Mouse (Mus musculus) intestine, postnatal 0 days (tissue): ENCODE data around the gene Map2k7. TPM values are rescaled to one million over a fixed set of nuclear protein-coding genes. Genes with fewer than 3 reads are reported as not detected.
A peak's percentile ranks its signal among the peaks of the same experiment; 100 is the strongest.

Experiments used
- ATAC-seq: fragments of 200-750 bp; cut with Nextera tagmentation; 2 replicates; pipeline ENCODE4 v1.8.0; 2017; ENCODE audit warnings: mild to moderate bottlenecking, moderate TSS enrichment, moderate library complexity
- H3K27ac ChIP-seq: fragments of 300-500 bp; sonication (generic); 2 replicates; pipeline ENCODE4 v1.5.1; 2014; ENCODE audit warnings: mild to moderate bottlenecking, low read depth, low read length, moderate library complexity
- H3K27me3 ChIP-seq: fragments of 300-500 bp; sonication (generic); replicated peaks from 2 replicates; pipeline ENCODE4 v1.6.1; 2014; ENCODE audit warnings: low read length, mixed read lengths; ENCODE audit not compliant: control insufficient read depth, insufficient read depth
- H3K36me3 ChIP-seq: fragments of 300-500 bp; sonication (generic); 2 replicates; pipeline ENCODE4 v1.6.1; 2014; ENCODE audit warnings: mild to moderate bottlenecking, moderate library complexity; ENCODE audit not compliant: control insufficient read depth, insufficient read depth
- H3K4me1 ChIP-seq: fragments of 300-500 bp; sonication (generic); replicated peaks from 2 replicates; pipeline ENCODE4 v1.6.1; 2014; ENCODE audit warnings: antibody characterized with exemption, low read length, mixed read lengths; ENCODE audit not compliant: control insufficient read depth, insufficient read depth
- H3K4me2 ChIP-seq: fragments of 300-500 bp; sonication (generic); replicated peaks from 2 replicates; pipeline ENCODE4 v1.6.1; 2014; ENCODE audit warnings: low read depth, mild to moderate bottlenecking, moderate library complexity
- H3K4me3 ChIP-seq: fragments of 300-500 bp; sonication (generic); 2 replicates; pipeline ENCODE4 v1.5.1; 2014; ENCODE audit warnings: low read depth, low read length
- H3K9ac ChIP-seq: fragments of 300-500 bp; sonication (generic); 2 replicates; pipeline ENCODE4 v1.6.1; 2014; ENCODE audit warnings: mild to moderate bottlenecking, low read depth, low read length
- H3K9me3 ChIP-seq: fragments of 300-500 bp; sonication (generic); 2 replicates; pipeline ENCODE4 v1.6.1; 2016; ENCODE audit warnings: mixed run types; ENCODE audit not compliant: control insufficient read depth
- CTCF ChIP-seq: sonication (generic); IDR thresholded peaks from 2 replicates; pipeline ENCODE4 v1.5.1; 2016; ENCODE audit warnings: low read depth, mild to moderate bottlenecking, control low read depth, antibody characterized with exemption, moderate library complexity
- WGBS: fragments of 180-500 bp; shearing (Covaris S2); extraction: QIAGEN DNeasy Blood & Tissue Kit; methylation state at CpG from one replicate; pipeline ENCODE4 v1.1.7; 2014; 5-methylcytosine and 5-hydroxymethylcytosine counted together
- polyA plus RNA-seq: library from polyadenylated mRNA; unstranded; fragments of >200 nt; fragmentation: Nextera tagmentation; extraction: Ambion mirVana; gene quantifications from 2 replicates; pipeline ENCODE4 v1.2.1, GENCODE M21; 2015

Map2k7 gene
- polyA plus RNA-seq, 1 experiment from 2014 or later = 14.3 TPM

DNA sequence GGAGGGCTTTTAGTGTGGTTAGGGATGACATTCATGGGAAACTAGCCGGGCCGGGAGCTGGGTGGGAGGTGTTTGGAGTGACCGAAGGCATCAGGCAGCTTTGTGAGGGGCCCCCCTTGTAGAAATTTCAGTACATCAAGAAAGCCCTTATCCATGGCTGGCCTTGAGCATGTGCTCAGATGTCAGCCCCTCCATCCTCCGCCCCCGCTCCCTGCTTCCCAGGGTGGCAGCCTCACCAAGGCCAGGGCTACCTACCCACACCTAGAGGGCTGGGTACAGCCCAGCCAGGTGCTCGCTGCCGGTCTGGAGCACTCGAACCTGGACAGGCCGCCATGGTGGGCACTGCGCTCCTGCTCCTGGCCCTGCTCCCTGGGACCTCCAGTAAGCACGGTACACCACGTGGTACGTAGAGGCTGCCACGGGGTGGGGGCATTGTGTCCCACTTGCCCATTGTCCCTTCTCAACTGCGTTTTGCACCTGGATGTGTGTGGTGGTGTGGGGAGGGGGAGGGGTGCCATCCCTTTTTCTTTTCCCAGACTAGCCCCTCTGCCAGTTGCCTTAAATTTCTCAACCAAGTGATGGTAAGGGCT, 9.5 kb downstream of the Map2k7 start, which contains the start of gene Tgfbr3l:
Gene Tgfbr3l (plus strand): TSS at position 264 of the 590 bp plus-strand sequence.
- Histone ChIP-seq H3K9me3 (no peaks in the 10 kb centered on the region), H3K27ac (no peak within 1 kb of the TSS; the same call in 1 of the 2 replicates), H3K36me3 (peaks cover 54% of the 10 kb centered on the region), H3K4me3 (no peak within 1 kb of the TSS), H3K4me2 (no peak within 1 kb of the TSS), H3K9ac (no peak within 1 kb of the TSS), H3K27me3 (no peaks in the 10 kb centered on the region), H3K4me1 (no peaks in the 10 kb centered on the region)
- ATAC-seq = no peak
- TF ChIP-seq CTCF = no peak
- 81% methylated on average over 15 of the region's 15 CpGs for WGBS

- 39% methylated on average over 28 of the region's 29 CpGs for WGBS
- TF ChIP-seq CTCF = no peak
- Histone ChIP-seq H3K36me3 (peaks cover 43% of the 10 kb centered on the region), H3K27me3 (no peaks in the 10 kb centered on the region), H3K4me3 (no peak overlapping the region), H3K27ac (no peak overlapping the region), H3K4me1 (no peaks in the 10 kb centered on the region), H3K9ac (no peak overlapping the region), H3K9me3 (no peaks in the 10 kb centered on the region), H3K4me2 (no peak overlapping the region)
- no peak for ATAC-seq
Measured at GRCm38 (mm10) chr8:4249213-4249612, 10.7 kb downstream of the Map2k7 start.

- H3K4me1 ChIP-seq = no peaks in the 10 kb centered on the region
- H3K4me3 ChIP-seq = no peak overlapping the region
- no peak overlapping the region for H3K9ac ChIP-seq
- no peak overlapping the region for H3K4me2 ChIP-seq
- peaks cover 41% of the 10 kb centered on the region for H3K36me3 ChIP-seq
- H3K9me3 ChIP-seq = no peaks in the 10 kb centered on the region
- H3K27me3 ChIP-seq = no peaks in the 10 kb centered on the region
- ATAC-seq = peak; percentile 20
- TF ChIP-seq CTCF = peak; percentile 91
- H3K27ac ChIP-seq = no peak overlapping the region
- WGBS = 42% methylated on average over 26 of the region's 26 CpGs
Measured at GRCm38 (mm10) chr8:4250306-4250970, 11.9 kb downstream of the Map2k7 start.

- H3K4me3 ChIP-seq = peak overlapping the region; percentile 92
- 0 out of 2 replicates have a peak overlapping the region, but pooled peaks have one; percentile 59 for H3K9ac ChIP-seq
- peak overlapping the region; percentile 90 for H3K4me2 ChIP-seq
- no peaks in the 10 kb centered on the region for H3K4me1 ChIP-seq
- TF ChIP-seq CTCF = no peak
- no peak for ATAC-seq
- peaks cover 31% of the 10 kb centered on the region for H3K36me3 ChIP-seq
- WGBS = 34% methylated on average over 8 of the region's 8 CpGs
- no peaks in the 10 kb centered on the region for H3K9me3 ChIP-seq
- no peaks in the 10 kb centered on the region for H3K27me3 ChIP-seq
- H3K27ac ChIP-seq = peak overlapping the region; percentile 47
Measured at GRCm38 (mm10) chr8:4252116-4252760, 13.7 kb downstream of the Map2k7 start.

DNA sequence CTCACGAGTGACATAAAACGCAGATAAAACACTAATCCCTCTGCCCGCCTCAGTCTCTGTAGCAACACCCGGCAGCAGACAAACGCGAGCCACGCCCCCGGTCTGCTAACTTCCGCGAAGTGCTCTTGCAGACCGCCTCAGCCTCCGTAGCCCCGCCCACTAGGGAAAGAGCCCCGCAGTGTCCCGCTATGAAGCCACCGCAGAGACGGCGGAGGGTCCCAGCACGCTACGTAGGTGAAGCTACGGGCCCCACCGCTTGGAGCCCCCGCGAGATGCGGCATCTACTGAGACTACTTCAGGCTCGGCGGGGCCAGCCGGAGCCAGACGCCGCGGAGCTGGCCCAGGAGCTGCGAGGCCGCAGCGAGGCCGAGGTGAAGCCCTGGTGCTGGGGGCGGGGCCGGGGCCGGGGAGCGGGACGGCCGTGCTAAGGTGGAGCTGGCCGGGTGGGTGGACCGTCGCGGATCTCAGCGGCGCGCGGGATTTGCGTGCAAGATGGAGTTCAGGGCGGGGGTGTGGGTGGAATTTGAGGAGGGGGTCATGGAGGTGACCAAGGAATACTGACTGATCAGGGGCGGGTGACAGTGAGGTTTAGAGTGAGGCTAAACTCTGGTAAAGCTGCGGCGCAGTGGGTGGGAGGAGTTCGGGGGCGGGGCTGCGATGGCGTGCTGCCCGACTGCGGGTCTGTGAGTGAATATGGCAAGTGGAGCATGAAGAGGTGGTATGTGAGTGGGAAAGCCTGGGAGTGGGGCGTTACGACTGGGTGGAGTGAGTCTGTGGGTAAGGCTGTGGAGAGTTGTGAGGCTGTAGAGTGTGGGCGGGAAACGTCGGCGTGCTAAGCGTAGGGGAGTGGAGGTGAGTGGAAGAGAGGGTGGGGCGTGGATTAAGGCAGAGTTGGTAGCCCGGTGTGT, 14.6 kb downstream of the Map2k7 start, which contains the start of gene Snapc2:
Gene Snapc2 (plus strand): TSS at position 147 of the 908 bp plus-strand sequence.
- Histone ChIP-seq H3K27ac (peak within 1 kb of the TSS; percentile 71), H3K4me2 (peak within 1 kb of the TSS; percentile 90), H3K9ac (peak within 1 kb of the TSS; percentile 59), H3K27me3 (no peaks in the 10 kb centered on the region), H3K4me3 (peak within 1 kb of the TSS; percentile 92), H3K9me3 (no peaks in the 10 kb centered on the region), H3K4me1 (no peaks in the 10 kb centered on the region), H3K36me3 (peaks cover 22% of the 10 kb centered on the region)
- peak; percentile 93 for ATAC-seq
- under 1% methylated on average over 69 of the region's 69 CpGs for WGBS
- TF ChIP-seq CTCF = no peak
